Mouse (Mus musculus) limb, embryonic 12.5 days (tissue): ENCODE measurements around the gene Rcn3. TPM values are rescaled to one million over a fixed set of nuclear protein-coding genes. Genes with fewer than 3 reads are reported as not detected.
"Not testable (repeated sequence)": the region's sequence is repeated elsewhere in the genome, so short reads cannot be mapped to it uniquely, and the experiment has no call there.

ENCODE experiments used
- ATAC-seq: fragments of 200-750 bp; cut with Nextera tagmentation; 2 replicates; pipeline ENCODE4 v1.8.0; 2017; ENCODE audit warnings: low read depth, moderate TSS enrichment; ENCODE audit not compliant: insufficient number of reproducible peaks, insufficient read depth, low FRiP score, low TSS enrichment
- H3K27ac ChIP-seq: fragments of 300-500 bp; sonication (generic); 2 replicates; pipeline ENCODE4 v1.5.1; 2016; ENCODE audit warnings: mild to moderate bottlenecking, moderate library complexity
- H3K27me3 ChIP-seq: fragments of 300-500 bp; sonication (generic); 2 replicates; pipeline ENCODE4 v1.6.1; 2016; ENCODE audit warnings: mild to moderate bottlenecking, moderate library complexity
- H3K36me3 ChIP-seq: fragments of 300-500 bp; sonication (generic); 2 replicates; pipeline ENCODE4 v1.6.1; 2016; ENCODE audit warnings: mild to moderate bottlenecking, moderate library complexity
- H3K4me1 ChIP-seq: fragments of 300-500 bp; sonication (generic); replicated peaks from 2 replicates; pipeline ENCODE4 v1.6.1; 2016
- H3K4me2 ChIP-seq: fragments of 300-500 bp; sonication (generic); 2 replicates; pipeline ENCODE4 v1.6.1; 2016; ENCODE audit warnings: mild to moderate bottlenecking, moderate library complexity
- H3K4me3 ChIP-seq: fragments of 300-500 bp; sonication (generic); replicated peaks from 2 replicates; pipeline ENCODE4 v1.5.1; 2016; ENCODE audit warnings: mild to moderate bottlenecking
- H3K9ac ChIP-seq: fragments of 300-500 bp; sonication (generic); replicated peaks from 2 replicates; pipeline ENCODE4 v1.6.1; 2016; ENCODE audit warnings: mild to moderate bottlenecking, moderate library complexity
- H3K9me3 ChIP-seq: fragments of 300-500 bp; sonication (generic); 2 replicates; pipeline ENCODE4 v1.6.1; 2016; ENCODE audit warnings: mild to moderate bottlenecking, moderate library complexity
- WGBS: fragments of 180-500 bp; shearing (Covaris S2); methylation state at CpG from one replicate; pipeline ENCODE4 v1.1.7; 2016; 5-methylcytosine and 5-hydroxymethylcytosine counted together
- polyA plus RNA-seq: library from polyadenylated mRNA; unstranded; fragments of >200 nt; fragmentation: Nextera tagmentation; extraction: Ambion mirVana; gene quantifications from 2 replicates; pipeline ENCODE4 v1.2.1, GENCODE M21; 2016

Gene Rcn3
- polyA plus RNA-seq, 1 experiment from 2014 or later, result 261 TPM

- H3K9ac ChIP-seq, result no peak overlapping the region
- H3K4me1 ChIP-seq, result peaks cover 17% of the 10 kb centered on the region
- H3K9me3 ChIP-seq, result no peaks in the 10 kb centered on the region
- ATAC-seq, result no peak
- no peaks in the 10 kb centered on the region for H3K36me3 ChIP-seq
- H3K27ac ChIP-seq, result no peak overlapping the region
- H3K27me3 ChIP-seq, result no peaks in the 10 kb centered on the region
- no peak overlapping the region for H3K4me3 ChIP-seq
- H3K4me2 ChIP-seq, result no peak overlapping the region
- 58% methylated on average over 5 of the region's 5 CpGs for WGBS
These were observed 15.1 kb upstream of the Rcn3 start for GRCm38 (mm10) chr7:45107052-45107645.

- WGBS, result 53% methylated on average over 6 of the region's 6 CpGs
- ATAC-seq, result no peak
These were observed 14.4 kb upstream of the Rcn3 start for GRCm38 (mm10) chr7:45106441-45106840.

GRCm38 (mm10) chr7:45105491-45105890, 13.5 kb upstream of the Rcn3 start:
- Histone ChIP-seq H3K4me1 (peaks cover 17% of the 10 kb centered on the region), H3K4me2 (no peak overlapping the region), H3K27ac (no peak overlapping the region), H3K4me3 (no peak overlapping the region), H3K36me3 (no peaks in the 10 kb centered on the region), H3K9me3 (no peaks in the 10 kb centered on the region), H3K27me3 (no peaks in the 10 kb centered on the region), H3K9ac (no peak overlapping the region)
- no peak for ATAC-seq
- WGBS, result 75% methylated on average over 8 of the region's 8 CpGs

More at GRCm38 (mm10) chr7:45106441-45106840, 14.4 kb upstream of the Rcn3 start:
- Histone ChIP-seq H3K27me3 (no peaks in the 10 kb centered on the region), H3K4me1 (peaks cover 17% of the 10 kb centered on the region), H3K9me3 (no peaks in the 10 kb centered on the region), H3K9ac (no peak overlapping the region), H3K27ac (0 out of 2 replicates have a peak overlapping the region, but pooled peaks have one; percentile 35), H3K4me3 (no peak overlapping the region), H3K36me3 (no peaks in the 10 kb centered on the region), H3K4me2 (no peak overlapping the region)

GRCm38 (mm10) chr7:45104941-45105340, 12.9 kb upstream of the Rcn3 start:
- Histone ChIP-seq H3K4me3 (no peak overlapping the region), H3K4me2 (no peak overlapping the region), H3K9me3 (no peaks in the 10 kb centered on the region), H3K27me3 (no peaks in the 10 kb centered on the region), H3K4me1 (peaks cover 17% of the 10 kb centered on the region), H3K27ac (no peak overlapping the region), H3K36me3 (no peaks in the 10 kb centered on the region), H3K9ac (no peak overlapping the region)
- ATAC-seq, result no peak
- WGBS, result 81% methylated on average over 5 of the region's 5 CpGs

GRCm38 (mm10) chr7:45103652-45104180, 11.7 kb upstream of the Rcn3 start, which contains the start of gene Fcgrt:
TSS of gene Fcgrt (minus strand) at chr7:45103851.
- Histone ChIP-seq H3K4me3 (peak within 1 kb of the TSS; percentile 6; the same call in 1 of the 2 replicates), H3K27me3 (no peaks in the 10 kb centered on the region), H3K36me3 (no peaks in the 10 kb centered on the region), H3K9me3 (no peaks in the 10 kb centered on the region), H3K4me1 (peaks cover 17% of the 10 kb centered on the region), H3K9ac (peak within 1 kb of the TSS; percentile 50), H3K4me2 (peak within 1 kb of the TSS; percentile 44), H3K27ac (peak within 1 kb of the TSS; percentile 89)
- ATAC-seq, result peak; percentile 75
- WGBS, result 51% methylated on average over 7 of the region's 7 CpGs

GRCm38 (mm10) chr7:45102940-45103585, 11.0 kb upstream of the Rcn3 start:
- no peak for ATAC-seq
- peak overlapping the region; percentile 6; the same call in 1 of the 2 replicates for H3K4me3 ChIP-seq
- H3K36me3 ChIP-seq, result no peaks in the 10 kb centered on the region
- peak overlapping the region; percentile 89 for H3K27ac ChIP-seq
- H3K9me3 ChIP-seq, result no peaks in the 10 kb centered on the region
- peak overlapping the region; percentile 44 for H3K4me2 ChIP-seq
- H3K27me3 ChIP-seq, result no peaks in the 10 kb centered on the region
- peaks cover 17% of the 10 kb centered on the region for H3K4me1 ChIP-seq
- H3K9ac ChIP-seq, result peak overlapping the region; percentile 50; the same call in 1 of the 2 replicates
- 68% methylated on average over 9 of the region's 9 CpGs for WGBS

- 86% methylated on average over 11 of the region's 11 CpGs for WGBS
- ATAC-seq, result no peak
- no peak overlapping the region for H3K4me2 ChIP-seq
- no peaks in the 10 kb centered on the region for H3K27me3 ChIP-seq
- H3K4me1 ChIP-seq, result peaks cover 17% of the 10 kb centered on the region
- H3K4me3 ChIP-seq, result no peak overlapping the region
- H3K9ac ChIP-seq, result no peak overlapping the region
- H3K27ac ChIP-seq, result no peak overlapping the region
- H3K9me3 ChIP-seq, result no peaks in the 10 kb centered on the region
- H3K36me3 ChIP-seq, result no peaks in the 10 kb centered on the region
These were observed 10.4 kb upstream of the Rcn3 start for GRCm38 (mm10) chr7:45102441-45102840.

GRCm38 (mm10) chr7:45100046-45100445, 8.0 kb upstream of the Rcn3 start:
- no peaks in the 10 kb centered on the region for H3K9me3 ChIP-seq
- H3K4me3 ChIP-seq, result no peak overlapping the region
- no peak overlapping the region for H3K27ac ChIP-seq
- H3K4me1 ChIP-seq, result peaks cover 17% of the 10 kb centered on the region
- 83% methylated on average over 6 of the region's 6 CpGs for WGBS
- H3K9ac ChIP-seq, result no peak overlapping the region
- no peaks in the 10 kb centered on the region for H3K27me3 ChIP-seq
- ATAC-seq, result no peak
- H3K4me2 ChIP-seq, result no peak overlapping the region
- H3K36me3 ChIP-seq, result no peaks in the 10 kb centered on the region

- peaks cover 22% of the 10 kb centered on the region for H3K4me1 ChIP-seq
- H3K4me3 ChIP-seq, result no peak overlapping the region
- no peak overlapping the region for H3K27ac ChIP-seq
- no peaks in the 10 kb centered on the region for H3K36me3 ChIP-seq
- H3K27me3 ChIP-seq, result no peaks in the 10 kb centered on the region
- no peak for ATAC-seq
- H3K4me2 ChIP-seq, result no peak overlapping the region
- no peaks in the 10 kb centered on the region for H3K9me3 ChIP-seq
- WGBS, result 92% methylated on average over 8 of the region's 8 CpGs
- no peak overlapping the region for H3K9ac ChIP-seq
These were observed 6.7 kb upstream of the Rcn3 start for GRCm38 (mm10) chr7:45098541-45099240.

GRCm38 (mm10) chr7:45097479-45097878, 5.5 kb upstream of the Rcn3 start:
- no peaks in the 10 kb centered on the region for H3K36me3 ChIP-seq
- H3K9ac ChIP-seq, result no peak overlapping the region
- 60% methylated on average over 6 of the region's 6 CpGs for WGBS
- H3K27ac ChIP-seq, result no peak overlapping the region
- no peak overlapping the region for H3K4me3 ChIP-seq
- ATAC-seq, result no peak
- H3K4me1 ChIP-seq, result peaks cover 21% of the 10 kb centered on the region
- H3K27me3 ChIP-seq, result no peaks in the 10 kb centered on the region
- no peak overlapping the region for H3K4me2 ChIP-seq
- H3K9me3 ChIP-seq, result no peaks in the 10 kb centered on the region

- not testable (repeated sequence) for ATAC-seq, H3K36me3 ChIP-seq
These were observed 3.9 kb upstream of the Rcn3 start for GRCm38 (mm10) chr7:45095965-45096364.

More at GRCm38 (mm10) chr7:45095965-45096364, 3.9 kb upstream of the Rcn3 start:
- 95% methylated on average over 14 of the region's 14 CpGs for WGBS
- peaks cover 26% of the 10 kb centered on the region for H3K4me1 ChIP-seq
- not testable (repeated sequence) for H3K4me2 ChIP-seq, H3K9me3 ChIP-seq, H3K27ac ChIP-seq, H3K27me3 ChIP-seq, H3K4me3 ChIP-seq, H3K9ac ChIP-seq
